Mouse (Mus musculus): ENCODE results near the gene Hyal1. TPM values are rescaled to one million over a fixed set of nuclear protein-coding genes. Genes with fewer than 3 reads are reported as not detected.

The Hyal1 gene
- total RNA-seq (2014; rRNA removed) = 33.2 TPM in 2 replicates
- polyA plus RNA-seq (2012; rRNA removed) = 35.1 and 43.4 TPM in 2 replicates

DNA sequence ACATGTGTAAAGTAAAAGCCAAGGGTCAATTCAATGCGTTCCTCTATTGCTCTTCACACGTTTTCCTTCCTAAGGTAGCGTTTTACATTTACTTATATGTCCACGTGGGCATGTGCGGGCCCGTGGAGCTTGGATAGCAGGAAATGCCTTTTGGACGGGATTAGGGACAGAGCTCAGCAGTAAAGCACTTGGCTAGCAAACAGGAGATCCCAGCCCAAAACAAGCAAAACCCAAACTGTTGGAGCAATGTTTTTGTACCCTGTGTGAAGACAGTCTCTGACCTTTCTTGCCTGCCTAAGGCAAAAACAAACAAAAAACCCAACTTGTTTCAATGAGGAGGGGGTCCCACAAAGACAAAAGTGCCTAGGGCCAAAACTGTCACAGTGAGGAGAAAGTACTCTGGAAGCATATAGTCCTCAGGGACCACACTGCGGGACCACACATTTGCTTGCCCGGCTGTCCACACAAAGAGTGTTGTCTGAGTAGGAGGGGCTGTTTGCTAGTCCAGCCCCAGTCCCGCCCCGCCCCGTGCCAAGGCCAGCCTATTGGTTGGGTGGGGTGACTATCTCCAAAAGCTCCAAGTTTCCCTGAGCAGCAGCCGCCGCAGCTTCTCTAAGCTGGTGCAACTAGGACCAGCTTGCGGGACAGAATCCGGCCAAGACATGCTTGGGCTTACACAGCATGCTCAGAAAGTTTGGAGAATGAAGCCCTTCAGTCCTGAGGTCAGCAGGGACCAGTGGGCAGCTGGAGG lies at the start of gene Hyal1:
TSS of gene Hyal1 (plus strand) at position 571 of the 751 bp plus-strand sequence.
- DNase-seq (ENCODE audit: extremely low read depth, low read depth, low spot score) = peak; percentile 97
- TF ChIP-seq CTCF (IDR thresholded peaks at IDR 0.05; ENCODE audit: low read depth, low read length) = no peak
- TF ChIP-seq POLR2A (IDR thresholded peaks at IDR 0.05; ENCODE audit: extremely low read depth, insufficient read depth, low read length) = peak; percentile 94
- H3K9ac ChIP-seq (ENCODE audit: low read depth, low read length) = peak within 1 kb of the TSS; percentile 91
- peak within 1 kb of the TSS; percentile 91 for H3K4me3 ChIP-seq (ENCODE audit: insufficient read depth, low read depth, low read length)
- H3K27me3 ChIP-seq (ENCODE audit: control insufficient read depth, insufficient read depth, low read length) = no peaks in the 10 kb centered on the region
- peak within 1 kb of the TSS; percentile 97 for H3K27ac ChIP-seq (replicated peaks; ENCODE audit: insufficient read depth, low read depth, low read length)
- peaks cover 9% of the 10 kb centered on the region for H3K36me3 ChIP-seq (ENCODE audit: control insufficient read depth, insufficient read depth, low read length)
- H3K79me2 ChIP-seq (ENCODE audit: control insufficient read depth, insufficient read depth, low read length) = peaks cover 19% of the 10 kb centered on the region; the same call in 1 of the 2 replicates
- H3K4me1 ChIP-seq (ENCODE audit: control insufficient read depth, insufficient read depth, low read length) = peaks cover 25% of the 10 kb centered on the region
- WGBS = 6% methylated on average over 16 of the region's 16 CpGs

DNA sequence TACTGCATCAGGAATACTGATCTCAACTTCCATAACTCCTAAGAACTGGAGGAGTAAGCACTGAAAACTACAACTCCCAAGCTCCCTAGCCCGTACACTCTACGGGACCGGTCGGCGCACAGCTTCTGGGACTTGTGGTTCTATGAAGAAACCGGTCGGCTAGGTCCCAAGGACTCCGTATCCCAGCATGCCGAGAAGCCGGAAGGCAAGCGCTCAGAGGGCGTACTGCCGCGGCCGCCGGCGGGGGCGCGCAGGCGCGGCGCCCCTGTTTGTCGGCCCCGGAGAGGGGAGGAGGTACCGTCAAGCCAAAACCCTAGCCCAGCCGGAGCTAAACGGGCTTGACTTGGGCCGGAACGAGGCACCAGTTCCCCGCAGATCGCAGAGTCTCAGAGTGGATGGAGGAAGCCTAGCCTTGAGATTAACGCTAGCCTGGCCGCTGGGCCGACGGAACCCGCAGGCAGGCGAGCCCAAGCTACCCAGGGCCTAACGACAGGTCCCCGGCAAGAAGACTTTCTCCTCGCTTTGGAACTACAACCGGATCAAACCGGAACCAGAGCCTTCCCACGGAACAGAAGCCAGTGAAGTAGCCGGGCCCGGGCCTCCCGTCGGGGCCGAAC lies 42.8 kb upstream of the Hyal1 start, which contains the start of gene Tmem115:
TSS of gene Tmem115 (plus strand) at position 155 of the 617 bp plus-strand sequence.
- H3K36me3 ChIP-seq (ENCODE audit: control insufficient read depth, insufficient read depth, low read length) = no peaks in the 10 kb centered on the region; the same call in 1 of the 2 replicates
- peak; percentile 99 for DNase-seq (ENCODE audit: extremely low read depth, low read depth, low spot score)
- H3K4me1 ChIP-seq (ENCODE audit: control insufficient read depth, insufficient read depth, low read length) = peaks cover 16% of the 10 kb centered on the region
- no peaks in the 10 kb centered on the region for H3K27me3 ChIP-seq (ENCODE audit: control insufficient read depth, insufficient read depth, low read length)
- under 1% methylated on average over 48 of the region's 48 CpGs for WGBS
- H3K79me2 ChIP-seq (ENCODE audit: control insufficient read depth, insufficient read depth, low read length) = peaks cover 28% of the 10 kb centered on the region; the same call in 1 of the 2 replicates
- peak within 1 kb of the TSS; percentile 84 for H3K27ac ChIP-seq (replicated peaks; ENCODE audit: insufficient read depth, low read depth, low read length)
- H3K4me3 ChIP-seq (ENCODE audit: insufficient read depth, low read depth, low read length) = peak within 1 kb of the TSS; percentile 93
- peak within 1 kb of the TSS; percentile 93 for H3K9ac ChIP-seq (ENCODE audit: low read depth, low read length)
- TF ChIP-seq POLR2A (IDR thresholded peaks at IDR 0.05; ENCODE audit: extremely low read depth, insufficient read depth, low read length) = peak; percentile 78
- TF ChIP-seq CTCF (IDR thresholded peaks at IDR 0.05; ENCODE audit: low read depth, low read length) = 0 out of 2 replicates have a peak, but pooled peaks have one; percentile 8

DNA sequence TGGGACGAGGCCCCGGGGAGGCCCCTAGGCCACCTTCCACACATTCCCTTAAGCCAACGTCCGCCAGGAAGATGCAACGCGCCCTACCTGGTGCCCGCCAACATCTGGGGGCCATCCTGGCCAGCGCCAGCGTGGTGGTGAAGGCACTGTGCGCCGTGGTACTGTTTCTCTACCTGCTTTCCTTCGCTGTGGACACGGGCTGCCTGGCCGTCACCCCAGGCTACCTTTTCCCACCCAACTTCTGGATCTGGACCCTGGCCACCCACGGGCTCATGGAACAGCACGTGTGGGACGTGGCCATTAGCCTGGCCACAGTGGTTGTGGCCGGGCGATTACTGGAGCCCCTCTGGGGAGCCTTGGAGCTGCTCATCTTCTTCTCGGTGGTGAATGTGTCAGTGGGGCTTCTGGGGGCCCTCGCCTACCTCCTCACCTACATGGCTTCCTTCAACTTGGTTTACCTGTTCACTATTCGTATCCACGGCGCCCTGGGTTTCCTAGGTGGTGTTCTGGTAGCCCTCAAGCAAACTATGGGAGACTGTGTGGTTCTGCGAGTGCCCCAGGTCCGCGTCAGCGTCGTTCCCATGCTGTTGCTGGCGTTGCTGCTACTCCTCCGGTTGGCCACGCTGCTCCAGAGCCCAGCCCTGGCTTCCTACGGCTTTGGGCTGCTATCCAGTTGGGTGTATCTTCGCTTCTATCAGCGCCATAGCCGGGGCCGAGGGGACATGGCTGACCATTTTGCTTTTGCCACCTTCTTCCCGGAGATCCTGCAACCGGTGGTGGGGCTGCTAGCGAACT lies 42.1 kb upstream of the Hyal1 start:
- no peak for TF ChIP-seq POLR2A (IDR thresholded peaks at IDR 0.05; ENCODE audit: extremely low read depth, insufficient read depth, low read length)
- no peak for TF ChIP-seq CTCF (IDR thresholded peaks at IDR 0.05; ENCODE audit: low read depth, low read length)
- under 1% methylated on average over 40 of the region's 40 CpGs for WGBS

DNA sequence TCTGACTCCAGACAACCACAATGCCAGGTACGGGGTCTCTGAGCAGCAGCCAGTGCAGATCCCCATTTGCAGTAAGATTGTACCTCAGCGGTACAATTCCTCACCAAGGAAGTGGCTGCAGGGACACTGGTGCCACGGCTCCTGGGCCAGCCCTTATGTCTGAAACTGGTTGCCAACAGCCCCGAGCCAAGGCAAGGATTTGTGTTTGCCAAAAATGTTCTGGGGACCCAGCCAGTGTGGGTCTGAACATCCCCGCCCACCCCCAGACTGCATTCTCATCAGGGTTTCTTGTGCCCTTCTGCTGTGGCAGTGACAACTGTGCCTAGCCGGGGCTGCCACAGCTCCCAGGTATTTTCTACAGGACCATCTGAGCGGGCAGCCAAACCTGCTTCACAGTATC lies 38.5 kb upstream of the Hyal1 start:
- Histone ChIP-seq H3K9ac (ENCODE audit: low read depth, low read length) (no peak overlapping the region), H3K4me1 (ENCODE audit: control insufficient read depth, insufficient read depth, low read length) (peaks cover 24% of the 10 kb centered on the region), H3K4me3 (ENCODE audit: insufficient read depth, low read depth, low read length) (no peak overlapping the region), H3K36me3 (ENCODE audit: control insufficient read depth, insufficient read depth, low read length) (no peaks in the 10 kb centered on the region; the same call in 1 of the 2 replicates), H3K27me3 (ENCODE audit: control insufficient read depth, insufficient read depth, low read length) (no peaks in the 10 kb centered on the region), H3K79me2 (ENCODE audit: control insufficient read depth, insufficient read depth, low read length) (peaks cover 28% of the 10 kb centered on the region; the same call in 1 of the 2 replicates), H3K27ac (replicated peaks; ENCODE audit: insufficient read depth, low read depth, low read length) (no peak overlapping the region)
- no peak for TF ChIP-seq CTCF (IDR thresholded peaks at IDR 0.05; ENCODE audit: low read depth, low read length)
- no peak for TF ChIP-seq POLR2A (IDR thresholded peaks at IDR 0.05; ENCODE audit: extremely low read depth, insufficient read depth, low read length)
- WGBS = 87% methylated on average over 7 of the region's 7 CpGs
- no peak for DNase-seq (ENCODE audit: extremely low read depth, low read depth, low spot score)

More for the DNA sequence above, 42.1 kb upstream of the Hyal1 start:
- Histone ChIP-seq H3K27ac (replicated peaks; ENCODE audit: insufficient read depth, low read depth, low read length) (peak overlapping the region; percentile 84), H3K79me2 (ENCODE audit: control insufficient read depth, insufficient read depth, low read length) (peaks cover 28% of the 10 kb centered on the region; the same call in 1 of the 2 replicates), H3K9ac (ENCODE audit: low read depth, low read length) (peak overlapping the region; percentile 93), H3K4me3 (ENCODE audit: insufficient read depth, low read depth, low read length) (peak overlapping the region; percentile 93), H3K27me3 (ENCODE audit: control insufficient read depth, insufficient read depth, low read length) (no peaks in the 10 kb centered on the region), H3K4me1 (ENCODE audit: control insufficient read depth, insufficient read depth, low read length) (peaks cover 16% of the 10 kb centered on the region), H3K36me3 (ENCODE audit: control insufficient read depth, insufficient read depth, low read length) (no peaks in the 10 kb centered on the region; the same call in 1 of the 2 replicates)
- DNase-seq (ENCODE audit: extremely low read depth, low read depth, low spot score) = no peak

DNA sequence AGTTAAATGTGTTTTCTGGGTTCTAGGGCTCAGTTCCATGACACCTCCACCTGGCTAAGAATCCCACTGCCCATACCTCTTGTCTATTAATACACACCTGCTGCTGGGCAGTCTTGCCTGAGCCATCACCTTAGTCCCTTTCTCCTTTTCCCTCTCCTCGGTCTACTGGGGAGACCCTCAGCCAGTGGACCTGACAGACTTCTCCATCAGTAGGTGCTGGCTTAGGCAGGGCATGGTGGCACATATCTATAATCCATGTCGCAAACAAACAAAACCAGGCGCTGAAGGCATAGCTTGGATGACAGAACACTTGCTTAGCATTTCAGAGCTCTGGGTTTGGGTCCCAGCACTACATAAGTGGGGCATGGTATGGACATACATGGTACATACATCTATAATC lies 38.0 kb upstream of the Hyal1 start:
- DNase-seq (ENCODE audit: extremely low read depth, low read depth, low spot score) = no peak
- Histone ChIP-seq H3K36me3 (ENCODE audit: control insufficient read depth, insufficient read depth, low read length) (no peaks in the 10 kb centered on the region; the same call in 1 of the 2 replicates), H3K27me3 (ENCODE audit: control insufficient read depth, insufficient read depth, low read length) (no peaks in the 10 kb centered on the region), H3K4me3 (ENCODE audit: insufficient read depth, low read depth, low read length) (no peak overlapping the region), H3K9ac (ENCODE audit: low read depth, low read length) (no peak overlapping the region), H3K79me2 (ENCODE audit: control insufficient read depth, insufficient read depth, low read length) (peaks cover 28% of the 10 kb centered on the region; the same call in 1 of the 2 replicates), H3K27ac (replicated peaks; ENCODE audit: insufficient read depth, low read depth, low read length) (no peak overlapping the region), H3K4me1 (ENCODE audit: control insufficient read depth, insufficient read depth, low read length) (peaks cover 24% of the 10 kb centered on the region)
- TF ChIP-seq CTCF (IDR thresholded peaks at IDR 0.05; ENCODE audit: low read depth, low read length) (no peak), POLR2A (IDR thresholded peaks at IDR 0.05; ENCODE audit: extremely low read depth, insufficient read depth, low read length) (no peak)
- WGBS = 88% methylated on average over 3 of the region's 3 CpGs

Measured in liver, adult 2 months (tissue).